Mouse (Mus musculus) heart, postnatal 10 days (tissue): ENCODE measurements at regions not wholly inside any gene's neighbourhood (a gene's known extent, or its start where the extent isn't known, plus 50 kb on each side); places are given as distances from the start of the nearest gene placed in this dataset.
"Not testable (repeated sequence)": the region's sequence is repeated elsewhere in the genome, so short reads cannot be mapped to it uniquely, and the experiment has no call there.

Source experiments
- DNase-seq, 2 experiments: peaks; one replicate each; pipeline ENCODE4 v3.0.0; 2021
- intact Hi-C: fragments of 180-260 bp; cut with DNase I; formaldehyde crosslinking; loops from one replicate; pipeline ENCODE4 v1.15.1; 2025

DNA sequence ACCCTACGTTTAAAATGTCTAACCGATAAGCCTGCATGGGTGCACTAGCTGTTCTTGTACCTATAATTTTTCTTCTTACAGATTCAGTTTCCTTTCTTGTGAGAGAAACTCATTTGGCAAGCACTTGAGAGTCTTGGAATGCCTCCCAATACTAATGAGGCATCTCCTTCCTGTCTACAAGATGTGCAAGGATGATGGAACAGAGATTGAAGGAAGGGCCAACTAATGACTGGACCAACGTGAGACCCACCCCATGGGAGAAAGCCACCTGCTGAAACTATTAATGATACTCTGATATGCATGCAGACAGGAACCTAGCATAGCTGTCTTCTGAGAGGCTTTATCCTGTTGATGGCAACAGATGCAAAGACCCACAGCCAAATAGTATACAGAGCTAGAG is 179.9 kb upstream of the Slitrk6 start:
- intact Hi-C loops: no loop called here
- DNase-seq: no peak

DNA sequence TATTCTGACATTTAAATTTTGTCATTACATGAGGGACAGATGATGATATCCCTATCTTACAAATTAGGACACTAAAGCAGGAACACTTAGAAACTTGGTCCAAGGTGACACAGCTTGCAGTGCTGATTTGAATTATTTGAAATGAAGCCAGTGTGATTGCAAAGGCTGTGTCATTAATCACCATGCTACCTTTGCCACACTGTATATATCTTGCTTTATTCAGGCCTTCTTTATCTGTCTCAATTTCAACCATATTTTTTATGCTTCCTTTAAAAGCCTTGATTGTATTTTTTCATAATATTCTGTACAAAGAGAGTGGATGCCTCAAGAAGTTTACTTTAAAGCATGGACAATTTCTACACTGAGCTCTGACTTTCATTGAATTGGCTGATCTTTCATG is 167.0 kb upstream of the Slitrk6 start:
- intact Hi-C loops: no loop called here
- DNase-seq: no peak

DNA sequence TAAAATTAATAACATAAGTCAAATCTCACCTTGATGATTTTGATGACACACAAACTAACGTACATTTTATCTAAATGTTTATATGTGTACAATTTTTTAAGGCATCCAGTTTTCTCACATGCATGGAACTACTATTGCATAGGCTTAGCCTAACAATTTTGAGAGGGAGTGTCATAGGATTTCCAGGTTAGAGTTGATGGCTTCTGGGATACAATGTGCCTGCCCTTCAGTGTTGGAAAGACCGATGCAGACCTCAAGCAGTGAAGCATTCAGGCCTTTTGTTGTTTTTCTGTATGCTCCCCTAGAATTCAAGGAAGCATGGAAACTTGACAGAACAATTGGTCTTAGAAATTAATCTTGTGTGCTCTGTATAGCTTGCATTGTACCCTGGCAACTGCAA is 158.4 kb upstream of the Slitrk6 start:
- DNase-seq: no peak
- intact Hi-C loops: no loop called here

DNA sequence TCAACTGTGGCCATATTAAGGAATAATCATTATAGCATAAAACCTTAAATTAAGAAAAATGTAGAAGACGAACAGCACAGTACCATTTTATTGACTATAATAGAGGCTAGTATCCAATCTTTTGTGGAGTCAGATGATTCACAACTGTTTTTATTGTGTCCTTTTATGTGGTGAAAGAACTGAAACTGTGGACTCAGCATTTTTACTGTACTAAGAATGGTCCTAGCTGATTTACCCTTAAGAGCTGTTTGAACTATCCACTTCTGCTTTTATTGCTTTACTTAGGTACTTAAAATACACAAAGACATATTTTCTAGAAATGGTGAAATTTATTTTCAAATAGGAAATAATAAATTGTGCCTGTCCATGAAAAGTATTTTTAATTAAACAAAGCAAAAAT is 137.9 kb upstream of the Slitrk6 start:
- DNase-seq: no peak
- intact Hi-C loops: no loop called here

DNA sequence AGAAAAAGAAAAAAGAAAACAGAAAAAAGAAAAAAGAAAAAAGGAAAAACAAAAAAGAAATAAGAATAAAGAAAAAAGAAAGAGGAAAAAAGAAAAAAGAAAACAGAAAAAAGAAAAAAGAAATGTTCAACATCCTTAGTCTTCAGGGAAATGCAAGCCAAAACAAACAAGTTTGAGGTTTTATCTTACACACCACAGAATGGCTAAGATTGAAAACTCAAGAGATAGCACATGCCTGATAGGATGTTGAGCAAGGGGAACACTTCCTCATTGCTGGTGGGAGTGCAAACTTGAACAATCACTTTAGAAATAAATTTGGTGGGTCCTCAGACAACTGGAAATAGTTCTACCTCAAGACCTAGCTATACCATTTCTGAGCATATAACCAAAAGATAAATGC is 116.4 kb upstream of the Slitrk6 start:
- intact Hi-C loops: no loop called here

DNA sequence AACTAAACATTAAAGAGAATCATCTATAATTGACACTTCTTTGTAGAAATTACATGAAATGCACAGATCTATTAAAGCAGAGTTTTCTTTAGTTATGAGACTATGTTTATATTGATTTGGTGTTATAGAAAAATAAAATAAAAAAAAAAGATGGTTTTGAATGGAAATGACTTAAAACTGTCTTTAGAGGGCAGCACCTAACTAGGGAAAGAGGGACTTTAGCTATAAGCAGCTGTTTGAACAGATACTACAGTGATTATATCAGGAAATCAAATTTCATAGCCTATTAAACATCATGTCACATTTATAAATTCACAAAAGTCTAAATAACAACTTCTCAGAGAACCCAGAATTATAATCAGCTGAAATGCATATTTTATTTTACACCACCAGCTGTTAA is 69.7 kb upstream of the Slitrk6 start:
- no peak for DNase-seq
- intact Hi-C loops: no loop called here

More for the DNA sequence above, 116.4 kb upstream of the Slitrk6 start:
- DNase-seq: no peak

DNA sequence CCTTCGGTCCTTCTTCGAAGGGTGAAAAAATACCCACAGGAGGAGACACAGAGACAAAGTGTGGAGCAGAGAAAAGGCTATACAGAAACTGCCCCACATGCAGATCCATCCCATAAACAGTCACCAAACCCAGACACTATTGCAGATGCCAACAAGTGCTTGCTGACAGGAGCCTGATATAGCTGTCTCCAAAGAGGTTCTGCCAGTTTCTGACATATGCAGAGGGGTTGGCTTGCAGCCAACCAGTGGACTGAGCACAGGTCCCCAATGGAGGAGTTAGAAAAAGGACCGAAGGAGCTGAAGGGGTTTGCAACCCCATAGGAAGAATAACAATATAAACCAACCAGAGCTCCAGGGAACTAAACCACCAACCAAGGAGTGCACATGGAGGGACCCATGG is 67.2 kb upstream of the Slitrk6 start:
- intact Hi-C loops: not testable (repeated sequence)
- peak; percentile 1 to 22 for DNase-seq
